Mouse (Mus musculus): ENCODE measurements around the gene Gm5447.
A peak's percentile ranks its signal among the peaks of the same experiment; 100 is the strongest.

Gene Gm5447

GRCm38 (mm10) chr13:30973501-30974246 is at the start of gene Gm5447, which contains the start of gene Exoc2:
Gene Gm5447, plus strand, starts transcription at chr13:30974204.
Gene Exoc2, minus strand, starts transcription at chr13:30974093.
- DNase-seq (ENCODE audit: low spot score in 2 of 2) = peak; percentile 76 to 91

GRCm38 (mm10) chr13:30924269-30924668 is 49.7 kb upstream of the Gm5447 start:
- DNase-seq (ENCODE audit: low spot score in 2 of 2) = no peak

- no peak for DNase-seq (ENCODE audit: low spot score in 2 of 2)
Observed at GRCm38 (mm10) chr13:30929119-30929518, 44.9 kb upstream of the Gm5447 start.

GRCm38 (mm10) chr13:30931613-30932012 is 42.4 kb upstream of the Gm5447 start:
- DNase-seq (ENCODE audit: low spot score in 2 of 2) = no peak

GRCm38 (mm10) chr13:30932972-30933371 is 41.0 kb upstream of the Gm5447 start:
- DNase-seq (ENCODE audit: low spot score in 2 of 2) = no peak

- DNase-seq (ENCODE audit: low spot score in 2 of 2) = no peak
Observed at GRCm38 (mm10) chr13:30945788-30946187, 28.2 kb upstream of the Gm5447 start.

- DNase-seq (ENCODE audit: low spot score in 2 of 2) = peak; percentile 39 to 67
Observed at GRCm38 (mm10) chr13:30947129-30947528, 26.9 kb upstream of the Gm5447 start.

GRCm38 (mm10) chr13:30947540-30947939 is 26.5 kb upstream of the Gm5447 start, which contains the start of gene Hus1b:
Gene Hus1b, minus strand, starts transcription at chr13:30947759.
- no peak for DNase-seq (ENCODE audit: low spot score in 2 of 2)

GRCm38 (mm10) chr13:30949181-30949580 is 24.8 kb upstream of the Gm5447 start:
- DNase-seq (ENCODE audit: low spot score in 2 of 2) = no peak

GRCm38 (mm10) chr13:30952044-30952443 is 22.0 kb upstream of the Gm5447 start:
- no peak for DNase-seq (ENCODE audit: low spot score in 2 of 2)

- no peak for DNase-seq (ENCODE audit: low spot score in 2 of 2)
Observed at GRCm38 (mm10) chr13:30953580-30953979, 20.4 kb upstream of the Gm5447 start.

- no peak for DNase-seq (ENCODE audit: low spot score in 2 of 2)
Observed at GRCm38 (mm10) chr13:30960714-30961113, 13.3 kb upstream of the Gm5447 start.

GRCm38 (mm10) chr13:30961932-30962331 is 12.1 kb upstream of the Gm5447 start:
- DNase-seq (ENCODE audit: low spot score in 2 of 2) = no peak

- DNase-seq (ENCODE audit: low spot score in 2 of 2) = no peak
Observed at GRCm38 (mm10) chr13:30966507-30966911, 7.5 kb upstream of the Gm5447 start.

GRCm38 (mm10) chr13:30968311-30968710 is 5.7 kb upstream of the Gm5447 start:
- no peak for DNase-seq (ENCODE audit: low spot score in 2 of 2)

GRCm38 (mm10) chr13:30971047-30971446 is 3.0 kb upstream of the Gm5447 start:
- no peak for DNase-seq (ENCODE audit: low spot score in 2 of 2)

- no peak for DNase-seq (ENCODE audit: low spot score in 2 of 2)
Observed at GRCm38 (mm10) chr13:30972102-30972501, 1.9 kb upstream of the Gm5447 start.

GRCm38 (mm10) chr13:30974247-30974630 is 235 bp downstream of the Gm5447 start:
- DNase-seq (ENCODE audit: low spot score in 2 of 2) = no peak

- no peak for DNase-seq (ENCODE audit: low spot score in 2 of 2)
Observed at GRCm38 (mm10) chr13:30976536-30977084, 2.6 kb downstream of the Gm5447 start.

GRCm38 (mm10) chr13:30978224-30978623 is 4.2 kb downstream of the Gm5447 start:
- DNase-seq (ENCODE audit: low spot score in 2 of 2) = no peak

GRCm38 (mm10) chr13:30981666-30982065 is 7.7 kb downstream of the Gm5447 start:
- peak in 1 of 2 experiments; percentile 44 for DNase-seq (ENCODE audit: low spot score in 2 of 2)

- DNase-seq (ENCODE audit: low spot score in 2 of 2) = no peak
Observed at GRCm38 (mm10) chr13:30985275-30985597, 11.2 kb downstream of the Gm5447 start.
